In the genomic region with DNA sequence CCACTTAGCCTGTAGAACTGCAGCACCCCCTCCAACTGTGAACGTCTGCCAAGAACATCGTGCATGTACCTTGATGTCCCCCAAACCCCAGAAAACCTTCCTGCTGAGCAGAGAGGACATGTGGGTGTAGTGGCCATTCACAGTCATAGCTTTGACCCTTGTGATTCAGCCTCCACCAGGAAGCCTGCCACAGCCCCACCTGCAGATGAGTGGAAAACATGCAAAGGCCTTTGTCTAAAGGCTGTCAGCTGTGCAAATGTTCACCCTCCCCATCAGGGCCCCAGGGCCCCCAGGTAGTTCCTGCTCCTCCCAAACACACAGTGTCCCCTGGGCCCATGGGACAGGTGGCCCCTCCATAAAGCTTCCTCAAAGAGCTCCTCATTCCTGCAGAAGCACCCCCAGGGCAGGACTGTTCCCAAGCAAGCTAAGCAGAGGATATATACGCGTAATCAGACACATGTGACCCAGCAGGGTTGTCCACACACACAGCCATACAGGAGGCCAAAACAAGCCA, we compare ENCODE assay signal across 14 mouse cellular contexts. TPM values are rescaled to one million over a fixed set of nuclear protein-coding genes. Genes with fewer than 3 reads are reported as not detected.
DNase-seq lines count a peak whose midpoint lies in the region; ATAC-seq and TF ChIP-seq lines count a peak whose summit lies in the region.
"Had no signal": no experiment of that assay in that cellular context is flagged by ENCODE, and none has a peak within 500 bp of the region (broad histone marks: within the 10 kb centered on the region; RNA-seq: fewer than 3 reads in every experiment).

No protein-coding gene starts in this region.

- 77% methylated on average over 4 of the region's 4 CpGs for WGBS in heart, embryonic 10.5 days
- 73% methylated on average over 4 of the region's 4 CpGs for WGBS in hindbrain, embryonic 10.5 days
- WGBS in limb, embryonic 10.5 days, result 84% methylated on average over 4 of the region's 4 CpGs
- WGBS in kidney, embryonic 14.5 days, result 76% methylated on average over 4 of the region's 4 CpGs

- ATAC-seq in kidney, embryonic 14.5 days (ENCODE audit: low FRiP score, low TSS enrichment), result no peak

- no peaks in the 10 kb centered on the region for H3K36me3 ChIP-seq in heart, embryonic 10.5 days
- H3K36me3 ChIP-seq in CH12.LX (replicated peaks in 1 of 2; ENCODE audit: control insufficient read depth in 1 of 2, insufficient read depth in 1 of 2, low read length in 1 of 2), result no peaks in the 10 kb centered on the region
- H3K36me3 ChIP-seq in hindbrain, embryonic 10.5 days, result peaks cover 5% of the 10 kb centered on the region; the same call in 1 of the 2 replicates
- no peaks in the 10 kb centered on the region for H3K36me3 ChIP-seq in limb, embryonic 10.5 days
- H3K36me3 ChIP-seq in kidney, embryonic 14.5 days (ENCODE audit: control insufficient read depth, insufficient read depth, low read length), result no peaks in the 10 kb centered on the region

- intact Hi-C loops in heart, postnatal 10 days (cut with DNase I), result no loop called here

- TF ChIP-seq RAD21 in CH12.LX (IDR thresholded peaks at IDR 0.05; ENCODE audit: low read depth, low read length), result no peak

- H3K79me2 ChIP-seq in CH12.LX (replicated peaks; ENCODE audit: control insufficient read depth, extremely low read depth, insufficient read depth, poor library complexity, severe bottlenecking), result no peaks in the 10 kb centered on the region

- H3K27ac ChIP-seq in heart, embryonic 10.5 days, result 0 out of 2 replicates have a peak overlapping the region, but pooled peaks have one; percentile 14
- no peak overlapping the region for H3K27ac ChIP-seq in CH12.LX (ENCODE audit: insufficient read depth, low read depth)
- peak overlapping the region; percentile 71 for H3K27ac ChIP-seq in hindbrain, embryonic 10.5 days
- 0 out of 2 replicates have a peak overlapping the region, but pooled peaks have one; percentile 5 for H3K27ac ChIP-seq in limb, embryonic 10.5 days
- no peak overlapping the region for H3K27ac ChIP-seq in kidney, embryonic 14.5 days (ENCODE audit: low read depth, low read length)
- H3K27ac ChIP-seq: kidney, postnatal 0 days had no signal

- TF ChIP-seq POLR2A in CH12.LX (IDR thresholded peaks at IDR 0.05; ENCODE audit: low read depth, low read length), result no peak

- H3K9ac ChIP-seq in CH12.LX (ENCODE audit: insufficient read depth, low read depth), result no peak overlapping the region
- H3K9ac ChIP-seq in kidney, embryonic 14.5 days (ENCODE audit: low read depth, low read length), result no peak overlapping the region

- H3K4me3 ChIP-seq in heart, embryonic 10.5 days, result no peak overlapping the region
- no peak overlapping the region for H3K4me3 ChIP-seq in CH12.LX (replicated peaks in 1 of 3; ENCODE audit: low read depth in 2 of 3, low read length in 2 of 3, poor library complexity in 1 of 3)
- H3K4me3 ChIP-seq in hindbrain, embryonic 10.5 days, result no peak overlapping the region
- H3K4me3 ChIP-seq in limb, embryonic 10.5 days, result no peak overlapping the region
- H3K4me3 ChIP-seq in kidney, embryonic 14.5 days (ENCODE audit: low read length), result no peak overlapping the region

- in situ Hi-C loops in CH12.LX (cut with MboI; ENCODE audit: low pct_ligation_motif_present, low pct_unique_long_range_greater_than_20kb, low sequenced_read_pairs), result no loop called here

- DNase-seq in heart, embryonic 10.5 days (ENCODE audit: low spot score), result no peak
- DNase-seq in heart, postnatal 10 days, result no peak
- peak; percentile 24 for DNase-seq in CH12.LX (ENCODE audit: extremely low read depth)
- no peak for DNase-seq in hindbrain, embryonic 10.5 days (ENCODE audit: low spot score)
- DNase-seq in limb, embryonic 10.5 days (ENCODE audit: low spot score), result no peak
- DNase-seq in spleen, adult 18-20 months, result no peak
- no peak for DNase-seq in kidney, postnatal 25 days
- DNase-seq: adrenal gland, adult 2 months; heart, postnatal 14 days; layer of hippocampus, postnatal 36 days; lung, postnatal 14 days had no signal

- dilution Hi-C loops in CH12.LX (cut with MboI; ENCODE audit: extremely low pct_ligation_motif_present, extremely low pct_unique_long_range_greater_than_20kb, low sequenced_read_pairs), result no loop called here

- H3K27me3 ChIP-seq in heart, embryonic 10.5 days (ENCODE audit: insufficient read depth, poor library complexity, severe bottlenecking), result no peaks in the 10 kb centered on the region
- no peaks in the 10 kb centered on the region for H3K27me3 ChIP-seq in CH12.LX (replicated peaks)
- no peaks in the 10 kb centered on the region for H3K27me3 ChIP-seq in hindbrain, embryonic 10.5 days (ENCODE audit: insufficient read depth, poor library complexity, severe bottlenecking)
- H3K27me3 ChIP-seq in limb, embryonic 10.5 days (ENCODE audit: low read depth, poor library complexity, severe bottlenecking), result no peaks in the 10 kb centered on the region
- H3K27me3 ChIP-seq in kidney, embryonic 14.5 days (ENCODE audit: control insufficient read depth, insufficient read depth, low read length), result no peaks in the 10 kb centered on the region

- peak; percentile 62; the same call in 1 of the 2 replicates for TF ChIP-seq EP300 in CH12.LX (IDR thresholded peaks at IDR 0.05; ENCODE audit: low read length)

- TF ChIP-seq CTCF in CH12.LX (conservative IDR thresholded peaks at IDR 0.05 in 1 of 2, IDR thresholded peaks at IDR 0.05 in 1 of 2; ENCODE audit: low read depth in 2 of 2, low read length in 2 of 2), result no peak

- no peaks in the 10 kb centered on the region for H3K9me3 ChIP-seq in heart, embryonic 10.5 days
- H3K9me3 ChIP-seq in CH12.LX (replicated peaks; ENCODE audit: low read length), result no peaks in the 10 kb centered on the region
- no peaks in the 10 kb centered on the region for H3K9me3 ChIP-seq in hindbrain, embryonic 10.5 days
- no peaks in the 10 kb centered on the region for H3K9me3 ChIP-seq in limb, embryonic 10.5 days (replicated peaks)
- H3K9me3 ChIP-seq in kidney, embryonic 14.5 days (ENCODE audit: control insufficient read depth, low read length), result no peaks in the 10 kb centered on the region

- H3K4me1 ChIP-seq in heart, embryonic 10.5 days, result peaks cover 46% of the 10 kb centered on the region
- peaks cover 4 to 24% of the 10 kb centered on the region in 2 experiments; a peak in 3 of 4 replicates for H3K4me1 ChIP-seq in CH12.LX (ENCODE audit: control insufficient read depth in 1 of 2, insufficient read depth in 2 of 2)
- peaks cover 68% of the 10 kb centered on the region for H3K4me1 ChIP-seq in hindbrain, embryonic 10.5 days (replicated peaks)
- H3K4me1 ChIP-seq in limb, embryonic 10.5 days, result peaks cover 21% of the 10 kb centered on the region
- H3K4me1 ChIP-seq in kidney, embryonic 14.5 days (ENCODE audit: control insufficient read depth, insufficient read depth, low read length), result peaks cover 5% of the 10 kb centered on the region; the same call in 1 of the 2 replicates

- H3K4me2 ChIP-seq in CH12.LX (ENCODE audit: insufficient read depth, low read depth, poor library complexity, severe bottlenecking), result no peak overlapping the region
- no peak overlapping the region for H3K4me2 ChIP-seq in kidney, embryonic 14.5 days (replicated peaks; ENCODE audit: low read depth, low read length)

TF ChIP-seq in CH12.LX, 34 proteins besides CTCF, POLR2A, EP300 and RAD21:
- peak; percentile 25; the same call in 1 of the 2 replicates for TF ChIP-seq TCF12 (IDR thresholded peaks at IDR 0.05; ENCODE audit: low read depth, low read length)
- TF ChIP-seq TBP (conservative IDR thresholded peaks at IDR 0.05; ENCODE audit: low read depth, low read length), result no peak
- TF ChIP-seq JUND (conservative IDR thresholded peaks at IDR 0.05; ENCODE audit: low read depth, low read length), result no peak
- no peak for TF ChIP-seq UBTF (IDR thresholded peaks at IDR 0.05; ENCODE audit: low read depth, low read length)
- peak; percentile 47; the same call in 1 of the 2 replicates for TF ChIP-seq ETS1 (conservative IDR thresholded peaks at IDR 0.05; ENCODE audit: low read depth, low read length)
- TF ChIP-seq ELF1 (IDR thresholded peaks at IDR 0.05; ENCODE audit: low read depth, low read length), result no peak

RNA-seq across cellular contexts. Expression of a gene that starts 16.4 kb away (rescaled TPM):
- polyA plus RNA-seq in heart, embryonic 10.5 days (2016; fragmentation: Nextera tagmentation; extraction: Ambion mirVana), result 0.89 TPM in 2 replicates
- 10 to 100 TPM; 26.9 to 27.6 TPM for total RNA-seq in heart, postnatal 10 days (2021)
- total RNA-seq in CH12.LX (2012; rRNA removed), result 0.04 TPM in 1 of 2 replicates, not detected in the other
- total RNA-seq in CH12.LX (2014; rRNA removed), result not detected in 2 replicates
- not detected in 2 replicates for polyA plus RNA-seq in CH12.LX (2012; ENCODE audit: insufficient read length, low read depth)
- 4.5 and 8.5 TPM in 2 replicates for polyA plus RNA-seq in hindbrain, embryonic 10.5 days (2016; fragmentation: Nextera tagmentation; extraction: Ambion mirVana)
- polyA plus RNA-seq in limb, embryonic 10.5 days (2016; fragmentation: Nextera tagmentation; extraction: Ambion mirVana), result 1.1 and 1.3 TPM in 2 replicates
- 1.7 and 2.1 TPM in 2 replicates for polyA plus RNA-seq in kidney, embryonic 14.5 days (2014; fragmentation: Nextera tagmentation; extraction: Ambion mirVana)
- total RNA-seq: common myeloid progenitor, adult 5-6 weeks had no signal

RNA-seq across cellular contexts. Expression of a gene that starts 55.9 kb away (rescaled TPM):
- 51.3 and 55.3 TPM in 2 replicates for polyA plus RNA-seq in heart, embryonic 10.5 days (2016; fragmentation: Nextera tagmentation; extraction: Ambion mirVana)
- 10 to 100 TPM; 45.2 to 88.0 TPM for total RNA-seq in heart, postnatal 10 days (2021)
- total RNA-seq in CH12.LX (2012; rRNA removed), result 12.7 and 14.2 TPM in 2 replicates
- total RNA-seq in CH12.LX (2014; rRNA removed), result 18.8 and 21.2 TPM in 2 replicates
- 24.9 and 25.2 TPM in 2 replicates for polyA plus RNA-seq in CH12.LX (2012; ENCODE audit: insufficient read length, low read depth)
- polyA plus RNA-seq in hindbrain, embryonic 10.5 days (2016; fragmentation: Nextera tagmentation; extraction: Ambion mirVana), result 26.3 and 28.3 TPM in 2 replicates
- 22.2 and 23.3 TPM in 2 replicates for polyA plus RNA-seq in limb, embryonic 10.5 days (2016; fragmentation: Nextera tagmentation; extraction: Ambion mirVana)
- 43.8 and 54.2 TPM in 2 replicates for polyA plus RNA-seq in kidney, embryonic 14.5 days (2014; fragmentation: Nextera tagmentation; extraction: Ambion mirVana)

Comparison
In these comparisons a context has a peak if more than half of its experiments do, and no peak if none do; other contexts are left out.
1. H3K27ac ChIP-seq: peak in heart, embryonic 10.5 days (single experiment), hindbrain, embryonic 10.5 days (single experiment) and limb, embryonic 10.5 days (single experiment); none in CH12.LX (single experiment) and kidney, embryonic 14.5 days (single experiment).